Mouse (Mus musculus) heart, adult 2 months (tissue): ENCODE data around the gene Pex11g.

Experiments used
- CTCF ChIP-seq: fragments of 200-600 bp; IDR thresholded peaks from 2 replicates; pipeline ENCODE4 v1.8.1; 2022; ENCODE audit warnings: antibody characterized with exemption, mild to moderate bottlenecking, moderate library complexity
- EP300 ChIP-seq: fragments of 200-500 bp; IDR thresholded peaks from 2 replicates; pipeline ENCODE4 v1.6.1; 2011; ENCODE audit warnings: low read depth, low read length, control low read depth; ENCODE audit not compliant: insufficient read depth
- POLR2A ChIP-seq: fragments of 200-500 bp; IDR thresholded peaks from 2 replicates; pipeline ENCODE4 v1.6.1; 2011; ENCODE audit warnings: mild to moderate bottlenecking, low read depth, low read length, control low read depth; ENCODE audit not compliant: insufficient read depth

GRCm38 (mm10) chr8:3412816-3413215 lies 54.7 kb downstream of the Pex11g start:
- TF ChIP-seq EP300 (no peak), CTCF (no peak), POLR2A (no peak)
